Mouse (Mus musculus) left cerebral cortex, postnatal 4 days (tissue): ENCODE data around the gene Plppr2. TPM values are rescaled to one million over a fixed set of nuclear protein-coding genes. Genes with fewer than 3 reads are reported as not detected.

Experiments
- DNase-seq: peaks from one replicate; pipeline ENCODE4 v3.0.0-alpha.2; 2022
- intact Hi-C: fragments of 180-260 bp; cut with DNase I; formaldehyde crosslinking; loops from one replicate; pipeline ENCODE4 v1.15.1; 2025
- total RNA-seq, 2 experiments: library from RNA; stranded (reverse); gene quantifications; 2 replicates each; pipeline ENCODE4 v1.2.3; 2021

Gene Plppr2
- 100 to 1,000 TPM; 199 to 225 TPM for total RNA-seq

DNA sequence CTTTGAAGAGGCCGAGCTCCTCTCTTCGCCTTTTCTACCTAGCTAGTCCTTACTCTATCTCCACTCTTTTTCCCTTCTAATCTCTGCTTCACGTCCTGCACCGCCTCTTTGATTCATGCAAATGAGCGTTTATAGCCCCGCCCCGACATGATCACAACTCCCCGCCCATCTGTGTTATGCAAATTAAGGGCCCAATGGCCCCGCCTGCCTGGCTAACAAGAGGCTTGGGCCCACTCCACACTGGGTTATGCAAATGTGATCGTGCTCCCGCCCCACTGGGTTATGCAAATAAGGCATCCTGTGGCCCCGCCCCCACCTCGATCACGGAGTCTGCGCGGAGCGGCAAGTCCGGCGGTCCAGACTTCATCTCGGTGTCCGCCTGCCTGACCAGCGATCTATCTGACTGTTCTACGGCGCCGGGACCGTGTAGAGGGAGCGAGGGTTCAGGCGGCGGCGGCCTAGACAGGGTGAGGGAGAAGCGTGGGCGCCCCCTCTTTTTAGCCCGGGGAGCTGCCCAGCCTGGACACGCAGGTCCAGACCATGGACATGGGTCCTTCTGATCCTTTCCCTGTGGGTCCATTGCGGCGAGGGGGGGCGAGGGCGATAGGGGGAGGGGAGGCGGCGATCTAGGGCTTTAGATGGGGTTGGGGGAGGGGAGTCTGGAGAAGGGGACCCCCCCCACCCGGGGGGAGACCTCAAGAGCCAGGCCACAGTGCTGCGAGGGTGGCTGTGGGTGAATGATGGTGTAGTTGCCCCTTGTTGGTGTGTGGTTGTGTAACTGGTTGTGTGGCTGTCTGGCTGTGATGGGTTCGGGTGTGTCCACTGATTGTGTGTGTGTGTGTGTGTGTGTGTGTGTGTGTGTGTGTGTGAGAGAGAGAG, at the start of gene Plppr2:
Gene Plppr2 (plus strand): TSS at position 342 of the 879 bp plus-strand sequence.
- intact Hi-C loops, result no loop called here
- DNase-seq, result peak; percentile 99

DNA sequence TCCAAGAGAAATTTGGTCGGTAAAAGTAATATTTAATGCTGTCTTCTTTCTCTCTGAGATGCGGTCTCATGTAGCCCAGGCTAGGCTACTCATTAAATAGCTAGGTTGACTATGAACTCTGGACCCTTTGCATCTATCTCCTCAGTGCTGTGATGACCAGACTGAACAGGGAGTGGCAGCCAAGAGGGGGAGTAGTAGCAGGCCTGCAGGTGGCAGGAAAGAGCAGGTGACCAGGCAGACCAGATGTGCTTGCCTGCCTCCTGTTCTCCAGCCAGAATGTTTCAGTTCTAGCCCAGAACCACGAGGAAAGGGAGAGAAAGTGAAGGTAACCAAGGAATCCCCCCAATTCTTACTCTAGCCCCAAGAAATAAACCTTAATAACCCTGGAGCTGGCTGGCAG, 47.6 kb upstream of the Plppr2 start:
- no peak for DNase-seq
- intact Hi-C loops, result no loop called here

DNA sequence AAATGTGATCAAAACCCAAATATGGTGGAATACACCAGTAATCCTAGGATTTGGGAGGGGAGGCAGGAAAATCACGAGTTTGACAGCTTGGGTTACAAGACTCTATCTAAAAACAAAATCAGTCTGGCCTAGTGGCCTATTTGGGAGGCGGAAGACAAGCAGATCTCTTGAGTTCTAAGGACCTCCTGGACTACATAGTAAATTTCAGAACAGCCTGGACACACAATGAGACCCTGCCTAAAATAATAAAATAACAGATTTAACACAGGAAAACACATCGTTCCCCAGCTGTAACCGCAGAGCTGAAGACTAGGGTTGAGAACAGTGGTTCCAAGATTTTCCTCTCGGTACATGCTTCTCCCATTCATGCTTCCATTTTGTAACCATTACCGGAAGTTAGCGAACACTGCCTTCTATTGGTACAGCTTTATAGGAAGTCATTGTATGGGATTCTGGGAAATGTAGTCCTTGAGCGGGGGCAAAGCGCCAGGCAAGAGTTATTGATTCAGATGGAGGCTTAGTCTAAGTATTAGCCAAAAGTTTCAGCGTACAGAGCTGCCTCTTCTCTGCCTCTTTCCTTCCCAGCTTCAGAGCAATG, 35.5 kb upstream of the Plppr2 start:
- intact Hi-C loops, result no loop called here
- DNase-seq, result peak; percentile 68

DNA sequence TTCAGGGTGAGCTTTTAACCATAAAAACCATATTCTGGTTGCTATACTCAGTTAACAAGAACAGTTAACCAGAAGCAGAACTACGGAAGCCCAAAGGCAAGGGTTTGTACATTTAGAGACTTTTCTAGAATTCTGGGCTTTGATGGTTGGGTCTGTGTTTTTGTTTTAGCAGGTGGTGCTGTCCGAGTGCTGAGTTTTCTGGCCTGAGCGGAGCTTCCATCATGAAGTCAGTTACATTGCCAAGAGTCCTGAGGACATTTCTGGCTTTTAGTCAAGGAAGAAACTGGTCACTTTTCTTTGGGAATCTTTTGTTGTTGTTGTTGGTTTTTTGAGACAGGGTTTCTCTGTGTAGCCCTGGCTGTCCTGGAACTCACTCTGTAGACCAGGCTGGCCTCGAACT, 32.8 kb upstream of the Plppr2 start:
- no peak for DNase-seq
- intact Hi-C loops, result no loop called here

GRCm38 (mm10) chr9:21908216-21908615, 28.6 kb upstream of the Plppr2 start:
- no peak for DNase-seq
- intact Hi-C loops, result no loop called here

- no peak for DNase-seq
- intact Hi-C loops, result no loop called here
These were observed 27.2 kb upstream of the Plppr2 start for GRCm38 (mm10) chr9:21909474-21910223.

- DNase-seq, result no peak
- intact Hi-C loops, result no loop called here
These were observed 19.9 kb upstream of the Plppr2 start for GRCm38 (mm10) chr9:21916851-21917492.

DNA sequence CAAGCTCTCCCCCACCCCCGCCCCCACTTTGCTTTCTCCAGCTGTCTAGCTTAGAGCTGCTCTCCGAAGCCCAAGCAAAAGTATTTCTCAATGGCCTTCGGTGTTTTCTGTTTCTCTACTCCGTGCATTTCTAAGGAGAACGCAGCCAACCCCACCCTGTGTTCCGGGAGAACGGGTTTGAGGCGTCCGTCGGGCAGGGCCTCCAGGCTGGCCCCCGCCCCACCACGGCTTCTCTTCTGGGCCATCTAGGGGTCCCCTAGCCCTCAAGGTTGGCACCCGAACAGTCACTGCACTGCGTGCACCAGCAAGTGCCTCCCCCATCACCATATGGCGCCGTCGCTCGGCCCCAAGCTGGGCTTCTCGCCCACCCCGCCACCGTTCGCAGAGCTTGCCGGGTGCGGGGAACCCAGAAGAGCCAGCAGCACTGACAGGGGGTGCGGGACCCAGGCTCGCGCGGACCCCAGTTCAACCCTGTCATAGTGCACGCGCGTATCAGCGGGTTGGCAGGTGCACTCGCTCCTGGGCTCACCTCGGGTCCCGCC, 19.3 kb upstream of the Plppr2 start:
- peak; percentile 66 for DNase-seq
- intact Hi-C loops, result no loop called here

GRCm38 (mm10) chr9:21918035-21918592, 18.7 kb upstream of the Plppr2 start, which contains the start of gene Rab3d:
Rab3d (minus strand) TSS chr9:21918192.
- peak; percentile 97 for DNase-seq
- intact Hi-C loops, result no loop called here

DNA sequence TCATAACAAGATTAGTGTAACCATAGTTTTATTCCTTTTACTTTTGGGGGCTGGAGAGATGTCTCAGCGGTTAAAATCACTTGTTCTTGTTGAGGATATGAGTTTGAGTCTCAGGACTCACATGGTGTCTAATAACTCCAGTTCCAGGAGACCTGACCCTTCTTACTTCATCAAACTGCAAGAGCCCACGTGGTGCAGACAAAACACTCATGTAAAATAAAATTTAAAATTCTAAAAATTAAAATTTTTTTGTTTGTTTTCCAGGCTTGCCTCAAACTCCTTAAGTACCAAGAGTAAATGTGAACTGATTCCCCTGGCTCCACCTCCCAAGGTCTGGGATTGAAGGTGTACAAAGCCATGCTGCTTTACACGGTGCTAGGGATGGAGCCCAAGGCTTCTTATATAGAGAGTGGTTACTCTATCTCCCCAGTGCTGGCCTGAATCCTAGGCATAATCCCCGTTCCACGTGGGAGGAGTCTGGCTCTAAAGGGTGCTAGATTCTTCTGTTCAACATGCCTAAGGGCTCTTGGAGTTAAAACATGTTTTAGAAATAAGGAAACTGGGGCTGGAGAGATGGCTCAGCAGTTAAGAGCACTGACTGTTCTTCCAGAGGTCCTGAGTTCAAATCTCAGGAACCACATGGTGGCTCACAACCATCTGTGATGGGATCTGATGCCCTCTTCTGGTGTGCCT, 18.0 kb upstream of the Plppr2 start:
- no peak for DNase-seq
- intact Hi-C loops, result no loop called here

DNA sequence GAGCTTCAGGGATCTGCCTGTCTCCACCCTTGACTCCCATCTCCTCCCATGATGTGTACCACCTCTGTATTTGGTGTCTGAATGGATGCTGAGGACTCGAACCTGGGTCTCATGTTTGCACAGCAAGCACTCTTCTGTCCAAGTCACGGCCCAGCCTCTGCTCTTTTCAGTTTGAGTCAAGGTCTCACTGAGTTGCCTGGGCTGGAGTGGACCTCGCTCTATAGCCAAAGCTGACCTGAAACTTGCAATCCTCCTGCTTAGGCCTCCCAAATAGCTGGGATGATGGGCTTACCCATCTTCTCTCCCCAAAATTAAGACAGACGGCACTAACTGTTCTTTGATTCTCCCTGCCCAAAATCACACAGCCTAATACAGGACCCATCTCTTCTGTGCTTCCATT, 13.8 kb upstream of the Plppr2 start:
- DNase-seq, result no peak
- intact Hi-C loops, result no loop called here

DNA sequence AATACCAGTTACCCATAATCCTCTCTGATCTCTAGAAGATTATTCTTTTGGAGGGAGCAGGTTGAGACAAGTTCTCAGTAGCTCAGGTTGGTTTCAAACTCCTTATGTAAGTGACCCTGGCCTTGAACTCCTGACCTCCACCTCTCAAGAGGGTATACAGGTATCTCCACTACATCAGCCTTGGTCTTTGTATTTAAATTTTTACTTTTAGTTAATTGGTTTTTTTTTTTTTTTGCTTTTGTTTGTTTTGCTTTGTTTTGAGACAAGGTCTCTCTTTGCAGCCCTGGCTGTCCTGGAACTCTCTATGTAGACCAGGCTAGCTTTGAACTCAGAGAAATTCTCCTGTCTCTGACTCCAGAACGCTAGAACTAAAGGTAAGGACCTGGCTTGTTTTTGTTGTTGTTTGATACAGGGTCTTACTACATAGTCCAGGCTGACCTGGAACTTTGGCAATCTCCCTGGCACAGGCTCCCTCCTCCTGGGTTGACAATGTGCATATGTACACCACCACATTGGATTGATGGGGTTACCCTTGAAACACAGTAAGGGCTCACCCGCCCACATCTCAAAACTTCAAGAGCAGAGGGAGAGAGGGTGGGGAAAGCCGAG, 13.2 kb upstream of the Plppr2 start:
- no peak for DNase-seq
- intact Hi-C loops, result no loop called here

DNA sequence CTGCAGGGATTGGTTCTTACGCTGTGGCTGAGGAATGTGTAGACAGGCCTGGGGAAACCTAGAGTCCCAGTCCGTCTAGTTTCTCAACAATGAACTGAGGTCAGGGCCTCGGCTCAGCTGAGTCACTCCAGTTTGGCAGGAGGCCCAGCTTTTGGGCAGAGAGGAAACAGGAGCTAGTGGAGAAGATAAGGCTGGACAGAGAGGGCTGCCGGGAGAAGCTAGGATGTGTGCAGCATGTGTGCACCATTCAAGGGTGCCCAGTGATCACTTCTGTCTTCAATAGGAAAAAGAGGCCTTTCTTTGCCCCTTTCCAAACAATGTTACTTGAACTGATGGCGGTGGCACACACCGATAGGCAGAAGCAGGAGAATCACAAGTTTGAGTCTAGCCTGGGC, 12.7 kb upstream of the Plppr2 start:
- DNase-seq, result no peak
- intact Hi-C loops, result no loop called here

DNA sequence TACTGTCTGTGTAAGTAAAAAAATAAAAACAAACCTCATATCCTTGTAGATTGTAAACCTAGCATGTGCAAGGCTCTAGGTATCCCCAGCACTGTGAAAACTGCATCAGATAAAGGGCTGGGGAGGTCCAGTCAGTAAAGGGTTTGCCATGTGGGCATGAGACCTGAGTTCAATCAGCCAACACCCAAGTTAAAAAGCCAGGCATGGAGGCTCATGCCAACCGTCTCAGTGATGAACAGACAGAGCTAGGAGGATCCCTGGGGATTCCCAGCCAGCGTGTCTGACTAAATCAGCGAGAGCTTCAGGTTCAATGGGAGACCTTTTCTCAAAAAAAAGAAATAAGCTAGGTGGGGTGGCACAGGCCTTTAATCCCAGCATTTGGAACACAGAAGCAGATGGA, 11.8 kb upstream of the Plppr2 start:
- intact Hi-C loops, result no loop called here
- no peak for DNase-seq

- no peak for DNase-seq
- intact Hi-C loops, result no loop called here
These were observed 11.3 kb upstream of the Plppr2 start for GRCm38 (mm10) chr9:21925506-21925905.

DNA sequence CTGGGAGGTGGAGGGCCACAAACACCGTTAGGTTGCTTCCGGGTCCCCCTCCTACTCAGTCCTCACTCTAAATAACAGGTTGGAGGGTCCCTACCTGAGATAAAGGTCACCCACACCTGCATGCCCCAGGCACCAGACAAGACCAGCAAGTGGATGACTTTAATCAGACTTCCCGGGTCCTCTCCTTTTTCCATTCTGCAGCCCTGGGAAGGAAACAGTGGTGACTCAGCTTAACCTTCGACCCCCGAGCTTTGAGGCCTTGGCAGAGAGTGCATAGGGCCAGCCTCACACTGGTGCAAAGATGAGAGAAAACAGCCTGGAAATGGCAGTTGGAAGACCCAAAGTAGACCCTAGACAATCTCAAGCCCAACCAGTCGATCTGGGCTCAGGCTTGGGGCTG, 10.7 kb upstream of the Plppr2 start:
- DNase-seq, result no peak
- intact Hi-C loops, result no loop called here

DNA sequence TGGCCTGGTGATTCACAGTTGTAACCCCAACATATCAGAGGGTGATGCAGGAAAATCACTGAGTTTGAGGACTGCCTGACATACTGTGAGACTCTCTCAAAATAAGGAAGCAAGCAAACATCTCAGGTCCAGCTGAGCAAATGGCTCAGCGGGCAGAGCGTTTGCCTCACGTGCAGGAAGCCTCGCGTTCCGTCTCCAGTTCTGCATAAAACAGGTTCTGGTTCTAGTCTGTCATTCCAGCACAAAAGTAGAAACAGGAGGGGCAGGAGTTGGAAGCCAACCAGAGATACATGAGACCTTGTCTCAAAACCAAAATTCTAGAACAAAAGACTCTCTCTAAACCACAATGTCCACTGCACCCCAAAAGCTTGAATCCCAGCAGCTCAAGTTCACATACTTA, 10.0 kb upstream of the Plppr2 start:
- DNase-seq, result no peak
- intact Hi-C loops, result no loop called here

GRCm38 (mm10) chr9:21927208-21927753, 9.6 kb upstream of the Plppr2 start, which contains the start of the genes Ccdc159 and Tmem205:
Ccdc159 (plus strand) TSS chr9:21927471.
Tmem205 (minus strand) TSS chr9:21927556.
- intact Hi-C loops, result no loop called here
- DNase-seq, result peak; percentile 93

GRCm38 (mm10) chr9:21929208-21929607, 7.6 kb upstream of the Plppr2 start:
- intact Hi-C loops, result no loop called here
- no peak for DNase-seq
